In genomic region chr7:45052862-45053116, GRCm38 (mm10) we compare ENCODE assay signal across 7 mouse cellular contexts. TPM values are rescaled to one million over a fixed set of nuclear protein-coding genes. Genes with fewer than 3 reads are reported as not detected.
A peak's percentile ranks its signal among the peaks of the same experiment; 100 is the strongest.
DNase-seq lines count a peak whose midpoint lies in the region; ATAC-seq and TF ChIP-seq lines count a peak whose summit lies in the region.

Gene Prr12 (minus strand): TSS chr7:45052881.

- H3K27ac ChIP-seq in spleen, adult 2 months (ENCODE audit: insufficient read depth, low read length) = peak within 1 kb of the TSS; percentile 95
- H3K27ac ChIP-seq in embryonic fibroblast, embryonic 13.5 days (ENCODE audit: insufficient read depth, low read length) = peak within 1 kb of the TSS; percentile 97
- H3K27ac ChIP-seq in liver, embryonic 11.5 days (ENCODE audit: low read depth, low read length) = peak within 1 kb of the TSS; percentile 99

- peak within 1 kb of the TSS; percentile 92 for H3K4me3 ChIP-seq in spleen, adult 2 months (ENCODE audit: extremely low read depth, insufficient read depth, insufficient read length)
- peak within 1 kb of the TSS; percentile 77 for H3K4me3 ChIP-seq in embryonic fibroblast, embryonic 13.5 days (ENCODE audit: insufficient read depth, low read length)
- H3K4me3 ChIP-seq in liver, embryonic 11.5 days (ENCODE audit: low read depth, low read length) = peak within 1 kb of the TSS; percentile 72

- H3K36me3 ChIP-seq in spleen, adult 2 months (ENCODE audit: control insufficient read depth, insufficient read depth, low read length) = peaks cover 25% of the 10 kb centered on the region
- peaks cover 26% of the 10 kb centered on the region for H3K36me3 ChIP-seq in liver, embryonic 11.5 days (ENCODE audit: control insufficient read depth, insufficient read depth, low read length)

- no peaks in the 10 kb centered on the region for H3K27me3 ChIP-seq in spleen, adult 2 months (ENCODE audit: control insufficient read depth, insufficient read depth, low read length)
- H3K27me3 ChIP-seq in liver, embryonic 11.5 days (replicated peaks; ENCODE audit: control insufficient read depth, insufficient read depth, low read length) = no peaks in the 10 kb centered on the region

- peak within 1 kb of the TSS; percentile 91 for H3K9ac ChIP-seq in liver, embryonic 11.5 days (ENCODE audit: low read depth, low read length)

- no peak for DNase-seq in spleen, adult 2 months (ENCODE audit: low read depth in 1 of 2, low spot score in 2 of 2)
- DNase-seq in spleen, postnatal 4 days (ENCODE audit: low spot score in 2 of 2) = no peak
- no peak for DNase-seq in heart, postnatal 4 days
- DNase-seq in liver, embryonic 11.5 days (ENCODE audit: low spot score) = no peak
- no peak for DNase-seq in ovary, postnatal 10 days (ENCODE audit: low spot score)
- DNase-seq in kidney, adult 18-20 months = no peak

- TF ChIP-seq POLR2A in spleen, adult 2 months (IDR thresholded peaks at IDR 0.05; ENCODE audit: low read depth, low read length) = no peak
- no peak for TF ChIP-seq POLR2A in embryonic fibroblast, embryonic 13.5 days (IDR thresholded peaks at IDR 0.05; ENCODE audit: low read depth, low read length)

- 1% methylated on average over 14 of the region's 18 CpGs for WGBS in spleen, adult 2 months
- WGBS in liver, embryonic 11.5 days = 0% methylated on average over 14 of the region's 18 CpGs

- no peaks in the 10 kb centered on the region for H3K9me3 ChIP-seq in liver, embryonic 11.5 days (ENCODE audit: control insufficient read depth, low read length)

- peaks cover 6% of the 10 kb centered on the region; the same call in 1 of the 2 replicates for H3K4me1 ChIP-seq in spleen, adult 2 months (ENCODE audit: control insufficient read depth, insufficient read depth, insufficient read length)
- H3K4me1 ChIP-seq in embryonic fibroblast, embryonic 13.5 days (ENCODE audit: control insufficient read depth, insufficient read depth, low read length) = no peaks in the 10 kb centered on the region
- H3K4me1 ChIP-seq in liver, embryonic 11.5 days (replicated peaks; ENCODE audit: control insufficient read depth, insufficient read depth, low read length) = peaks cover 15% of the 10 kb centered on the region

- peak within 1 kb of the TSS; percentile 100 for H3K4me2 ChIP-seq in liver, embryonic 11.5 days

- no peak for TF ChIP-seq CTCF in spleen, adult 2 months (IDR thresholded peaks at IDR 0.05; ENCODE audit: extremely low read depth, insufficient read depth, insufficient read length, insufficient replicate concordance)
- TF ChIP-seq CTCF in embryonic fibroblast, embryonic 13.5 days (IDR thresholded peaks at IDR 0.05; ENCODE audit: borderline replicate concordance, insufficient read depth, low read length) = no peak

- no peak for ATAC-seq in liver, embryonic 11.5 days (replicated peaks; ENCODE audit: low FRiP score)

RNA-seq across cellular contexts. Expression of gene Prr12, which starts in this region (rescaled TPM):
- polyA plus RNA-seq in spleen, adult 2 months (2012; rRNA removed) = 16.1 TPM in 2 replicates
- polyA plus RNA-seq in embryonic fibroblast, embryonic 13.5 days (2011; ENCODE audit: insufficient read length, low read depth, missing spikeins) = 15.4 and 16.9 TPM in 2 replicates
- total RNA-seq in heart, postnatal 4 days (2021) = 10 to 100 TPM; 35.4 to 36.7 TPM
- 7.3 and 8.7 TPM in 2 replicates for polyA plus RNA-seq in liver, embryonic 11.5 days (2014; fragmentation: Nextera tagmentation; extraction: Ambion mirVana)
